Mouse (Mus musculus): ENCODE results near the gene Epn3.

Epn3 gene

GRCm38 (mm10) chr11:94471740-94472584 lies 27.8 kb downstream of the Epn3 start:
- DNase-seq (ENCODE audit: low spot score in 2 of 2) = no peak

GRCm38 (mm10) chr11:94470391-94470790 lies 29.4 kb downstream of the Epn3 start:
- DNase-seq (ENCODE audit: low spot score in 2 of 2) = no peak

- no peak for DNase-seq (ENCODE audit: low spot score in 2 of 2)
These were observed 30.4 kb downstream of the Epn3 start for GRCm38 (mm10) chr11:94469136-94470064.

GRCm38 (mm10) chr11:94468582-94469064 lies 31.2 kb downstream of the Epn3 start:
- DNase-seq (ENCODE audit: low spot score in 2 of 2) = peak; percentile 91 to 95

- DNase-seq (ENCODE audit: low spot score in 2 of 2) = no peak
These were observed 33.4 kb downstream of the Epn3 start for GRCm38 (mm10) chr11:94466333-94466855.

GRCm38 (mm10) chr11:94464170-94464569 lies 35.6 kb downstream of the Epn3 start:
- DNase-seq (ENCODE audit: low spot score in 2 of 2) = no peak

GRCm38 (mm10) chr11:94461856-94462255 lies 37.9 kb downstream of the Epn3 start:
- DNase-seq (ENCODE audit: low spot score in 2 of 2) = no peak

- no peak for DNase-seq (ENCODE audit: low spot score in 2 of 2)
These were observed 42.8 kb downstream of the Epn3 start for GRCm38 (mm10) chr11:94457001-94457400.

GRCm38 (mm10) chr11:94456347-94456746 lies 43.4 kb downstream of the Epn3 start:
- no peak for DNase-seq (ENCODE audit: low spot score in 2 of 2)

GRCm38 (mm10) chr11:94455161-94455820 lies 44.5 kb downstream of the Epn3 start:
- DNase-seq (ENCODE audit: low spot score in 2 of 2) = no peak

GRCm38 (mm10) chr11:94454756-94455155 lies 45.0 kb downstream of the Epn3 start:
- DNase-seq (ENCODE audit: low spot score in 2 of 2) = peak in 1 of 2 experiments; percentile 47

- DNase-seq (ENCODE audit: low spot score in 2 of 2) = no peak
These were observed 48.5 kb downstream of the Epn3 start for GRCm38 (mm10) chr11:94451091-94451773.

- DNase-seq (ENCODE audit: low spot score in 2 of 2) = no peak
These were observed 49.9 kb downstream of the Epn3 start for GRCm38 (mm10) chr11:94449886-94450285.

- DNase-seq (ENCODE audit: low spot score in 2 of 2) = no peak
These were observed 50.5 kb downstream of the Epn3 start for GRCm38 (mm10) chr11:94449239-94449638.

- no peak for DNase-seq (ENCODE audit: low spot score in 2 of 2)
These were observed 52.8 kb downstream of the Epn3 start for GRCm38 (mm10) chr11:94447017-94447416.

GRCm38 (mm10) chr11:94445300-94445699 lies 54.5 kb downstream of the Epn3 start:
- no peak for DNase-seq (ENCODE audit: low spot score in 2 of 2)

GRCm38 (mm10) chr11:94444829-94445228 lies 54.9 kb downstream of the Epn3 start:
- DNase-seq (ENCODE audit: low spot score in 2 of 2) = no peak

GRCm38 (mm10) chr11:94441752-94442151 lies 58.0 kb downstream of the Epn3 start:
- DNase-seq (ENCODE audit: low spot score in 2 of 2) = no peak

GRCm38 (mm10) chr11:94441122-94441521 lies 58.7 kb downstream of the Epn3 start:
- DNase-seq (ENCODE audit: low spot score in 2 of 2) = no peak

GRCm38 (mm10) chr11:94440421-94440820 lies 59.4 kb downstream of the Epn3 start:
- no peak for DNase-seq (ENCODE audit: low spot score in 2 of 2)
